Mouse (Mus musculus): ENCODE data around the gene Rdh5. TPM values are rescaled to one million over a fixed set of nuclear protein-coding genes. Genes with fewer than 3 reads are reported as not detected.

Rdh5 gene
- polyA plus RNA-seq, 1 experiment, result 12.7 TPM

GRCm38 (mm10) chr10:128911430-128911829 lies 11.3 kb downstream of the Rdh5 start:
- no peaks in the 10 kb centered on the region for H3K4me1 ChIP-seq (ENCODE audit: control insufficient read depth, insufficient read depth, low read length)
- no peak for TF ChIP-seq CTCF (IDR thresholded peaks at IDR 0.05; ENCODE audit: extremely low read depth, insufficient read depth, low read length)
- TF ChIP-seq POLR2A (IDR thresholded peaks at IDR 0.05; ENCODE audit: extremely low read depth, insufficient read depth, low read length), result no peak
- no peak overlapping the region for H3K27ac ChIP-seq (ENCODE audit: insufficient read depth, low read length)
- H3K4me3 ChIP-seq (ENCODE audit: insufficient read depth, low read length), result no peak overlapping the region

DNA sequence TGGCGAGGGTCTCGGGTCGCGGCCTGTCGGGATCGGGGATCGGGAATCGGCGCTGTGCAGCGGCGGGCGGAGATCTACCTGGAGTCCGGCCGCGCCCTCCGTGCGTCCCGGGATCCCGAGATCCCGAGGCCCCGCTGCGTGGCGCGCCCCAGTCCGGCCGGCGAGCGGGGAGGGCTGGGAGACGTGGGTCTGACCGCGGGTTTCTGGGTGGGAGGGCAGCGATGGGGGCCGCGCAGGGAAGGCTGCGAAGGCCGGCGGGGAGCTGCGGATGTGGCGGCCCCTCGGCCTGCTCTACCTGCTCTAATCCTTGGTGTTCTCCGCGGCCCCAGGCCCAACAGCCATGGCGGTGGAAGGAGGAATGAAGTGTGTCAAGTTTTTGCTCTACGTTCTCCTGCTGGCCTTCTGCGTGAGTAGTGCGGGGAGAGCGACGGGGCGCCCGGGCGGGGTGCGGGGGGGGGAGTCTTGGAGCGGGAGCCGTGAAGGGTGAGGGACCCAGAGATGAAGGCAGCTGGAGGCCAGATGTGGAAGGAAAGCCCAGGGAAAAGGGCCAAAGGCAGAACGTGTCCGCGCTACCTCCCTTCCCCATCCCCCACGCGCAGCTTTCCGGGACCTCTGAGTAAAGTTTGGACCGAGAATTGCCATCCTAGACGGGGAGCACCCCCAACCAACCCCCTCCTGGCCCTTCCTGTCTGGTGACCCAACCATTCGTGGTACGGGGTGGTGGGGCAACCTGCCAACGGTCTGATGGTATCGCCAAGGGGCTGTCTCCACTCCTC lies 12.4 kb downstream of the Rdh5 start:
- H3K4me1 ChIP-seq (ENCODE audit: control insufficient read depth, insufficient read depth, low read length), result no peaks in the 10 kb centered on the region
- no peak for TF ChIP-seq CTCF (IDR thresholded peaks at IDR 0.05; ENCODE audit: extremely low read depth, insufficient read depth, low read length)
- no peak for TF ChIP-seq POLR2A (IDR thresholded peaks at IDR 0.05; ENCODE audit: extremely low read depth, insufficient read depth, low read length)
- H3K27ac ChIP-seq (ENCODE audit: insufficient read depth, low read length), result peak overlapping the region; percentile 91
- peak overlapping the region; percentile 44 for H3K4me3 ChIP-seq (ENCODE audit: insufficient read depth, low read length)

- Histone ChIP-seq H3K27ac (ENCODE audit: insufficient read depth, low read length) (peak overlapping the region; percentile 91), H3K4me1 (ENCODE audit: control insufficient read depth, insufficient read depth, low read length) (no peaks in the 10 kb centered on the region), H3K4me3 (ENCODE audit: insufficient read depth, low read length) (peak overlapping the region; percentile 44)
- TF ChIP-seq POLR2A (IDR thresholded peaks at IDR 0.05; ENCODE audit: extremely low read depth, insufficient read depth, low read length) (no peak), CTCF (IDR thresholded peaks at IDR 0.05; ENCODE audit: extremely low read depth, insufficient read depth, low read length) (no peak)
Observed at GRCm38 (mm10) chr10:128909567-128910028, 13.1 kb downstream of the Rdh5 start.

DNA sequence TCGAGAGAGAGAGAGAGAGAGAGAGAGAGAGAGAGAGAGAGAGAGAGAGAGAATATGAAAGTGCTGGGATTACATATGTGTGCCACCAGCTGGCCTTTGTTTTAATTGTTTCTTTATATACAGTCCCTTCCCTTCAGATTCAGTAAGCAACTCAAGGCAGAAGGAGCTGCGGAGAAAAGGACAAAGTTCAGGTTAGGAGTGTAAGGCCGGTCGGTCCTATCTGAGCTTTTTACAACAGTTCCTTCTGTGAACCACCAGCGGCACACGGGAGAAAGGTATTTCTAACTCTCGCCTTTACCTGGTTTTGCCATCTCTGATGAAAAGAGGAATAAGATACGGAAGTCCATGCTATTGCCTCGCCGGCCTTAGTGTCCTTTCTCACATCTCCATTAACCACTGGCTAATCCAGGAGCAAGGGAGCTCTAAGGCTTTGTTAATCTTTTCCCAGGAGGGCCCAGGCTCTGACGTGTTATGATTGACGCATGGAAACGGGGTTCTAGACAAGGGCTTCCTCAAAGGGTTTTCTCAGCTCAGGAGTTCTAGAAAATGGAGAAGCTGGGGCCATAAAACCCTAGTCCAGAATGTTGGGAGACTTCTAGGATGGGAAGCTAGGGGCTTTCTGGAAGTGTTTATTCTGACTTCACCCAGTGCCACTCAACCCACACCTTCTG lies 13.8 kb downstream of the Rdh5 start:
- Histone ChIP-seq H3K4me3 (ENCODE audit: insufficient read depth, low read length) (peak overlapping the region; percentile 44; the same call in 1 of the 2 replicates), H3K4me1 (ENCODE audit: control insufficient read depth, insufficient read depth, low read length) (no peaks in the 10 kb centered on the region), H3K27ac (ENCODE audit: insufficient read depth, low read length) (peak overlapping the region; percentile 53)
- TF ChIP-seq CTCF (IDR thresholded peaks at IDR 0.05; ENCODE audit: extremely low read depth, insufficient read depth, low read length) (no peak), POLR2A (IDR thresholded peaks at IDR 0.05; ENCODE audit: extremely low read depth, insufficient read depth, low read length) (no peak)

DNA sequence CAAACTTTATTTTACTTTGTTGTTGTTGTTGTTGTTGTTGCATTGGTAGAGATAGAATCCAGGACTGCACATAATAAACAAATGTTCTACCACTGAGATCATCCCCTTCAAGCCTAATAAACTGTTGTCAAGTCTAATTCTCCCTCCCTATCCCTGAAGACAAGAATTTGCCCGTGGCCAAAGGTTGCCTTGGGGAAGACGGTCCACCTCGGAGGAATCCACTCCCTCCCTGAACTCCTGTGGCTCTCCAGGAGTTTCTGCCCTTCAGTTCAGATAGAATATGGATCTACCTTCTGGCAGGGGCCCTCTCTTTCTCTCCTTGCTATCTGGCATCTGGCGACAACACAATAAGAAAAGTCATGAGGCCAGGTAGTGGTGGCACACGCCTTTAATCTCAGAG lies 17.9 kb downstream of the Rdh5 start:
- H3K27ac ChIP-seq (ENCODE audit: insufficient read depth, low read length), result no peak overlapping the region
- TF ChIP-seq POLR2A (IDR thresholded peaks at IDR 0.05; ENCODE audit: extremely low read depth, insufficient read depth, low read length), result no peak
- TF ChIP-seq CTCF (IDR thresholded peaks at IDR 0.05; ENCODE audit: extremely low read depth, insufficient read depth, low read length), result no peak
- H3K4me1 ChIP-seq (ENCODE audit: control insufficient read depth, insufficient read depth, low read length), result no peaks in the 10 kb centered on the region
- H3K4me3 ChIP-seq (ENCODE audit: insufficient read depth, low read length), result no peak overlapping the region

DNA sequence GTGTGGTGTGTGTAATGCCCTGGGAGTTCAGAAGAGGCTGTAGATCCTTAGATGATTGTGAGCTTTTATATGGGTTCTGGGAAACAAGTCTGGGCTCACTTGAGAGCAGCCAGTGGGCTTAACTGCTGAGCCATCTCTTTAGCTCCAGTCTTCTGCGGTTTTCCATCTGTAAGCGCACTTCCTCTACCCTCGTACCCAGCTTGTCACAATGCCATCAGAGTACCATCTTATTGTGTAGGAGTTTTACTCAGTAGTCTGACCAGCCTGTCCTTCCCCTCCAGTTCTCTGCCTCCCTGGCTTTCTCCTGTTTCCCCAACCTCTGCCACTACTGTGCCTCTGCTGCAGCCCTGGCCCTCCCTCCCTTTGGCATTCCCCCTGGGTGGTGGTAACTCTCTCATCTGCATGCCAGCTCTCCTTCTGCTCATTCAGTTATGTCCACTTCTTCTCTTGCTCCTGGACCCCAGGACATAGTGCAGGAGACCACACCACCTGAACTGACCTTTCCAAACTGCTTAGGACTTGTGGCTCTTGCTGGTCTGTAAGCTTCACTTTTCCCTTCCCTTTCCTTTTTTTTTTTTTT lies 20.2 kb downstream of the Rdh5 start:
- Histone ChIP-seq H3K4me3 (ENCODE audit: insufficient read depth, low read length) (no peak overlapping the region), H3K27ac (ENCODE audit: insufficient read depth, low read length) (no peak overlapping the region), H3K4me1 (ENCODE audit: control insufficient read depth, insufficient read depth, low read length) (no peaks in the 10 kb centered on the region)
- TF ChIP-seq CTCF (IDR thresholded peaks at IDR 0.05; ENCODE audit: extremely low read depth, insufficient read depth, low read length) (no peak), POLR2A (IDR thresholded peaks at IDR 0.05; ENCODE audit: extremely low read depth, insufficient read depth, low read length) (no peak)

- Histone ChIP-seq H3K4me1 (ENCODE audit: control insufficient read depth, insufficient read depth, low read length) (no peaks in the 10 kb centered on the region), H3K4me3 (ENCODE audit: insufficient read depth, low read length) (no peak overlapping the region), H3K27ac (ENCODE audit: insufficient read depth, low read length) (no peak overlapping the region)
- no peak for TF ChIP-seq POLR2A (IDR thresholded peaks at IDR 0.05; ENCODE audit: extremely low read depth, insufficient read depth, low read length)
- TF ChIP-seq CTCF (IDR thresholded peaks at IDR 0.05; ENCODE audit: extremely low read depth, insufficient read depth, low read length), result no peak
Observed at GRCm38 (mm10) chr10:128901409-128901808, 21.3 kb downstream of the Rdh5 start.

DNA sequence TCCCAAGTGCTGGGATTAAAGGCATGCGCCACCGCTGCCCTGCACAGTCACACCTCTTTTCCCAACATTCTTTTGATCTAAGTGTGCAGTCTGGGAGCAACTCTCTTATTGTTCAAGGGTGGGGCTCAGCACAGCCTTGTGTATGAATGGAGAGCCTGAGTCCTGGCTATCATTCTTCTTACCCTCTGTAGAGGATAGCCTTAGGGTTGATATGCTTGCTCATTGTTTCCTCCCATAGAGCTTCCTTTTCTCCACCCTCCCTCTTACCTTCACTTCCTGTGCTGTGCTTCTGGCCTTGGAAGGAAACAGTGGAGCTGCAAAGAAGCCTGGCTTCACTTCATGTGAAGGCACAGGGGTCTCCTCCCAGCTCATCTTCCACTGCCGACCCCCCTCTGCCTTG lies 22.0 kb downstream of the Rdh5 start, which contains the start of gene Cd63:
Gene Cd63 (plus strand): TSS at position 292 of the 400 bp plus-strand sequence.
- no peaks in the 10 kb centered on the region for H3K4me1 ChIP-seq (ENCODE audit: control insufficient read depth, insufficient read depth, low read length)
- no peak for TF ChIP-seq POLR2A (IDR thresholded peaks at IDR 0.05; ENCODE audit: extremely low read depth, insufficient read depth, low read length)
- no peak within 1 kb of the TSS for H3K4me3 ChIP-seq (ENCODE audit: insufficient read depth, low read length)
- no peak within 1 kb of the TSS for H3K27ac ChIP-seq (ENCODE audit: insufficient read depth, low read length)

- no peak overlapping the region for H3K4me3 ChIP-seq (ENCODE audit: insufficient read depth, low read length)
- TF ChIP-seq POLR2A (IDR thresholded peaks at IDR 0.05; ENCODE audit: extremely low read depth, insufficient read depth, low read length) (no peak), CTCF (IDR thresholded peaks at IDR 0.05; ENCODE audit: extremely low read depth, insufficient read depth, low read length) (no peak)
- no peak overlapping the region for H3K27ac ChIP-seq (ENCODE audit: insufficient read depth, low read length)
- H3K4me1 ChIP-seq (ENCODE audit: control insufficient read depth, insufficient read depth, low read length), result no peaks in the 10 kb centered on the region
Observed at GRCm38 (mm10) chr10:128899759-128900490, 22.8 kb downstream of the Rdh5 start.
